Mouse (Mus musculus): ENCODE results near the gene Zfp869. TPM values are rescaled to one million over a fixed set of nuclear protein-coding genes. Genes with fewer than 3 reads are reported as not detected.
"Not testable (repeated sequence)": the region's sequence is repeated elsewhere in the genome, so short reads cannot be mapped to it uniquely, and the experiment has no call there.

The Zfp869 gene
- 68.4 to 82.0 TPM (median 80.1 TPM) in 3 replicates for total RNA-seq (2017)

GRCm38 (mm10) chr8:69710624-69711023 lies at the start of gene Zfp869:
Zfp869 (minus strand) TSS chr8:69710724.
- ATAC-seq (replicated peaks; ENCODE audit: insufficient number of reproducible peaks, low FRiP score, low TSS enrichment, poor library complexity, severe bottlenecking) = not testable (repeated sequence)

GRCm38 (mm10) chr8:69758316-69758715 lies 47.8 kb upstream of the Zfp869 start:
- no peak for ATAC-seq (replicated peaks; ENCODE audit: insufficient number of reproducible peaks, low FRiP score, low TSS enrichment, poor library complexity, severe bottlenecking)

GRCm38 (mm10) chr8:69752437-69752836 lies 41.9 kb upstream of the Zfp869 start:
- ATAC-seq (replicated peaks; ENCODE audit: insufficient number of reproducible peaks, low FRiP score, low TSS enrichment, poor library complexity, severe bottlenecking) = no peak

GRCm38 (mm10) chr8:69749544-69750454 lies 39.3 kb upstream of the Zfp869 start, which contains the start of gene Zfp963:
Zfp963 (minus strand) TSS chr8:69749970.
- peak; percentile 97 for ATAC-seq (replicated peaks; ENCODE audit: insufficient number of reproducible peaks, low FRiP score, low TSS enrichment, poor library complexity, severe bottlenecking)

- no peak for ATAC-seq (replicated peaks; ENCODE audit: insufficient number of reproducible peaks, low FRiP score, low TSS enrichment, poor library complexity, severe bottlenecking)
Measured at GRCm38 (mm10) chr8:69741231-69741630, 30.7 kb upstream of the Zfp869 start.

- no peak for ATAC-seq (replicated peaks; ENCODE audit: insufficient number of reproducible peaks, low FRiP score, low TSS enrichment, poor library complexity, severe bottlenecking)
Measured at GRCm38 (mm10) chr8:69740763-69741162, 30.2 kb upstream of the Zfp869 start.

- no peak for ATAC-seq (replicated peaks; ENCODE audit: insufficient number of reproducible peaks, low FRiP score, low TSS enrichment, poor library complexity, severe bottlenecking)
Measured at GRCm38 (mm10) chr8:69735495-69735894, 25.0 kb upstream of the Zfp869 start.

- 0 out of 2 replicates have a peak, but pooled peaks have one; percentile 0 for ATAC-seq (replicated peaks; ENCODE audit: insufficient number of reproducible peaks, low FRiP score, low TSS enrichment, poor library complexity, severe bottlenecking)
Measured at GRCm38 (mm10) chr8:69717232-69717580, 6.7 kb upstream of the Zfp869 start.

GRCm38 (mm10) chr8:69716403-69717231 lies 6.1 kb upstream of the Zfp869 start:
- peak; percentile 97 for ATAC-seq (replicated peaks; ENCODE audit: insufficient number of reproducible peaks, low FRiP score, low TSS enrichment, poor library complexity, severe bottlenecking)

GRCm38 (mm10) chr8:69715366-69715765 lies 4.8 kb upstream of the Zfp869 start:
- no peak for ATAC-seq (replicated peaks; ENCODE audit: insufficient number of reproducible peaks, low FRiP score, low TSS enrichment, poor library complexity, severe bottlenecking)

- no peak for ATAC-seq (replicated peaks; ENCODE audit: insufficient number of reproducible peaks, low FRiP score, low TSS enrichment, poor library complexity, severe bottlenecking)
Measured at GRCm38 (mm10) chr8:69713516-69713915, 3.0 kb upstream of the Zfp869 start.

GRCm38 (mm10) chr8:69701810-69702209 lies 8.7 kb downstream of the Zfp869 start:
- ATAC-seq (replicated peaks; ENCODE audit: insufficient number of reproducible peaks, low FRiP score, low TSS enrichment, poor library complexity, severe bottlenecking) = no peak

- ATAC-seq (replicated peaks; ENCODE audit: insufficient number of reproducible peaks, low FRiP score, low TSS enrichment, poor library complexity, severe bottlenecking) = not testable (repeated sequence)
Measured at GRCm38 (mm10) chr8:69665051-69665450, 45.5 kb downstream of the Zfp869 start.

- ATAC-seq (replicated peaks; ENCODE audit: insufficient number of reproducible peaks, low FRiP score, low TSS enrichment, poor library complexity, severe bottlenecking) = no peak
Measured at GRCm38 (mm10) chr8:69661294-69661693, 49.2 kb downstream of the Zfp869 start.

Other genes starting within 250 kb of the Zfp869 start
- not detected in 3 replicates for gene Gm7697, start 187.7 kb downstream of the Zfp869 start, total RNA-seq (2017)
- 25.9 to 37.5 TPM (median 28.9 TPM) in 3 replicates for gene Zfp868, start 85.2 kb downstream of the Zfp869 start, total RNA-seq (2017)
- gene Zfp964, start 56.2 kb downstream of the Zfp869 start, total RNA-seq (2017) = 0.10 to 0.32 TPM in 2 of 3 replicates, not detected in the other
- 6.5 to 9.4 TPM (median 7.6 TPM) in 3 replicates for gene Zfp963, start 39.2 kb upstream of the Zfp869 start, total RNA-seq (2017)
- gene Gm20422, start 64.2 kb upstream of the Zfp869 start, total RNA-seq (2017) = not detected in 3 replicates
- gene Atp13a1, start 80.4 kb upstream of the Zfp869 start, total RNA-seq (2017) = 10.5 to 25.2 TPM (median 16.7 TPM) in 3 replicates
- gene Zfp866, start 80.5 kb upstream of the Zfp869 start, total RNA-seq (2017) = 28.2 to 42.8 TPM (median 32.0 TPM) in 3 replicates
- gene Gmip, start 98.0 kb upstream of the Zfp869 start, total RNA-seq (2017) = 112 to 186 TPM (median 157 TPM) in 3 replicates
- 0.11 to 2.0 TPM (median 0.48 TPM) in 3 replicates for gene Lpar2, start 111.7 kb upstream of the Zfp869 start, total RNA-seq (2017)
- gene Pbx4, start 121.8 kb upstream of the Zfp869 start, total RNA-seq (2017) = 4.5 to 11.8 TPM (median 9.7 TPM) in 3 replicates
- gene Cilp2, start 177.0 kb upstream of the Zfp869 start, total RNA-seq (2017) = not detected in 3 replicates
- 0.95 to 1.6 TPM (median 1.1 TPM) in 3 replicates for gene Tssk6, start 191.5 kb upstream of the Zfp869 start, total RNA-seq (2017)
- 91.2 to 131 TPM (median 108 TPM) in 3 replicates for gene Ndufa13, start 191.8 kb upstream of the Zfp869 start, total RNA-seq (2017)
- gene Yjefn3, start 192.0 kb upstream of the Zfp869 start, total RNA-seq (2017) = not detected in 3 replicates

Data from monocyte, adult 5-6 weeks (primary cell).